10 mouse cellular contexts compared by ENCODE assay signal in the genomic region with DNA sequence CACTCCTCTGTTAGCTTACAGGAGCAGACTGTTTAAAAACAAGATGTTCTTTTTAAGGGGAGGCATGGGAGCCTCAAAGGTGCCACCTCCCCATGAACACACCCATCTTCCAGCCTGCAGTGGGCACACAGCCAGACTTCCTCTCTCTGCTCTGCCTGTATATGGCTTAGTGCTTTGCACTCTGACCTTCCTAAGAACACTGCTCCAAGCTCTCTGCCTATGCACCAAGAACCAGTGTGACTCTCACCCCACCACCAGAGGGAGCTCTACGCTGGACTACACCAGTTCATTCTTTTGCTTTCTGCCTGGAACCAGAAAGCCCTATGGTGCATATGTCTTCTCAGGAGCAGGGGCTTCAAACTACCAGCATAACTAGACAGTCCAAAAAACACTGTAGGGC.
DNase-seq lines count a peak whose midpoint lies in the region; ATAC-seq and TF ChIP-seq lines count a peak whose summit lies in the region.
"Had no signal": no experiment of that assay in that cellular context is flagged by ENCODE, and none has a peak within 500 bp of the region (broad histone marks: within the 10 kb centered on the region; RNA-seq: fewer than 3 reads in every experiment).

No protein-coding gene starts in this region.

- H3K9me3 ChIP-seq in intestine, embryonic 16.5 days (ENCODE audit: control insufficient read depth, low read length), result no peaks in the 10 kb centered on the region
- no peaks in the 10 kb centered on the region for H3K9me3 ChIP-seq in embryonic facial prominence, embryonic 10.5 days
- H3K9me3 ChIP-seq: embryonic facial prominence, embryonic 15.5 days; limb, embryonic 10.5 days had no signal

- WGBS in heart, adult 2 months, result 79% methylated on average over 1 of the region's 1 CpGs
- 74% methylated on average over 1 of the region's 1 CpGs for WGBS in thymus, adult 2 months
- 79% methylated on average over 1 of the region's 1 CpGs for WGBS in intestine, embryonic 16.5 days
- 90% methylated on average over 1 of the region's 1 CpGs for WGBS in embryonic facial prominence, embryonic 10.5 days

- no peaks in the 10 kb centered on the region for H3K4me1 ChIP-seq in heart, adult 2 months (ENCODE audit: control insufficient read depth, insufficient read depth, low read length)
- no peaks in the 10 kb centered on the region for H3K4me1 ChIP-seq in thymus, adult 2 months (replicated peaks; ENCODE audit: control insufficient read depth, insufficient read depth, low read length)
- H3K4me1 ChIP-seq in intestine, embryonic 16.5 days (ENCODE audit: control insufficient read depth, insufficient read depth, low read length), result no peaks in the 10 kb centered on the region
- no peaks in the 10 kb centered on the region for H3K4me1 ChIP-seq in embryonic facial prominence, embryonic 10.5 days
- H3K4me1 ChIP-seq: embryonic facial prominence, embryonic 15.5 days; limb, embryonic 10.5 days had no signal

- intact Hi-C loops in heart, adult 2 months (cut with DNase I), result loop anchor here (5.0 kb wide), 1 partner anchor 400 kb away; no protein-coding TSS in a partner anchor

- H3K27me3 ChIP-seq in heart, adult 2 months (ENCODE audit: control insufficient read depth, insufficient read depth, low read length), result no peaks in the 10 kb centered on the region
- no peaks in the 10 kb centered on the region for H3K27me3 ChIP-seq in thymus, adult 2 months (ENCODE audit: control insufficient read depth, insufficient read depth, low read length)
- H3K27me3 ChIP-seq in intestine, embryonic 16.5 days (replicated peaks; ENCODE audit: control insufficient read depth, insufficient read depth, low read length), result no peaks in the 10 kb centered on the region
- no peaks in the 10 kb centered on the region for H3K27me3 ChIP-seq in embryonic facial prominence, embryonic 10.5 days (replicated peaks; ENCODE audit: low read depth, poor library complexity, severe bottlenecking)
- H3K27me3 ChIP-seq: embryonic facial prominence, embryonic 15.5 days had no signal

- H3K4me2 ChIP-seq in intestine, embryonic 16.5 days (ENCODE audit: low read depth, low read length), result no peak overlapping the region
- H3K4me2 ChIP-seq: embryonic facial prominence, embryonic 15.5 days had no signal

- no peak overlapping the region for H3K4me3 ChIP-seq in heart, adult 2 months
- H3K4me3 ChIP-seq in thymus, adult 2 months (ENCODE audit: control insufficient read depth, insufficient read depth, low read length), result no peak overlapping the region
- no peak overlapping the region for H3K4me3 ChIP-seq in intestine, embryonic 16.5 days (ENCODE audit: low read length)
- H3K4me3 ChIP-seq in embryonic facial prominence, embryonic 10.5 days, result no peak overlapping the region
- H3K4me3 ChIP-seq: embryonic facial prominence, embryonic 15.5 days; limb, embryonic 10.5 days had no signal

- no peak for TF ChIP-seq EP300 in heart, adult 2 months (IDR thresholded peaks at IDR 0.05; ENCODE audit: insufficient read depth, low read depth, low read length)

- DNase-seq in heart, adult 2 months, result peak in 1 of 2 experiments; percentile 26
- DNase-seq in heart, adult 9 months (ENCODE audit: low spot score in 2 of 2), result no peak
- DNase-seq in thymus, adult 2 months, result peak; percentile 8
- DNase-seq in thymus, postnatal 25 days, result no peak
- DNase-seq in testis, postnatal 14 days (ENCODE audit: low spot score), result peak; percentile 20
- DNase-seq in spleen, postnatal 4 days (ENCODE audit: low spot score in 2 of 2), result no peak
- DNase-seq in embryonic facial prominence, embryonic 10.5 days (ENCODE audit: low spot score), result no peak

- H3K79me2 ChIP-seq in heart, adult 2 months (replicated peaks; ENCODE audit: control insufficient read depth, insufficient read depth, low read length), result no peaks in the 10 kb centered on the region

- peak; percentile 65 for TF ChIP-seq CTCF in heart, adult 2 months (IDR thresholded peaks at IDR 0.05)
- no peak for TF ChIP-seq CTCF in thymus, adult 2 months (IDR thresholded peaks at IDR 0.05; ENCODE audit: borderline replicate concordance, control insufficient read depth, extremely low read depth, insufficient read depth, low read length, poor library complexity)

- no peak overlapping the region for H3K9ac ChIP-seq in heart, adult 2 months (ENCODE audit: low read depth, low read length)
- H3K9ac ChIP-seq in intestine, embryonic 16.5 days (ENCODE audit: low read depth, low read length), result no peak overlapping the region
- H3K9ac ChIP-seq: embryonic facial prominence, embryonic 15.5 days had no signal

- ATAC-seq in intestine, embryonic 16.5 days, result peak; percentile 58; the same call in 1 of the 2 replicates

- H3K27ac ChIP-seq in heart, adult 2 months, result no peak overlapping the region
- H3K27ac ChIP-seq in thymus, adult 2 months (ENCODE audit: control insufficient read depth, insufficient read depth, low read length), result no peak overlapping the region
- no peak overlapping the region for H3K27ac ChIP-seq in intestine, embryonic 16.5 days (ENCODE audit: low read length)
- H3K27ac ChIP-seq in embryonic facial prominence, embryonic 10.5 days (replicated peaks), result no peak overlapping the region
- H3K27ac ChIP-seq: embryonic facial prominence, embryonic 15.5 days; limb, embryonic 10.5 days had no signal

- TF ChIP-seq POLR2A in heart, adult 2 months (IDR thresholded peaks at IDR 0.05; ENCODE audit: insufficient read depth, low read depth, low read length), result no peak
- TF ChIP-seq POLR2A in thymus, adult 2 months (IDR thresholded peaks at IDR 0.05; ENCODE audit: control insufficient read depth, extremely low read depth, insufficient read depth, low read length, poor library complexity), result no peak

- no peaks in the 10 kb centered on the region for H3K36me3 ChIP-seq in heart, adult 2 months (ENCODE audit: control insufficient read depth, insufficient read depth, low read length)
- H3K36me3 ChIP-seq in thymus, adult 2 months (ENCODE audit: control insufficient read depth, insufficient read depth, low read length), result no peaks in the 10 kb centered on the region
- H3K36me3 ChIP-seq in intestine, embryonic 16.5 days (ENCODE audit: control insufficient read depth, insufficient read depth, low read length), result no peaks in the 10 kb centered on the region
- peaks cover 45% of the 10 kb centered on the region for H3K36me3 ChIP-seq in embryonic facial prominence, embryonic 10.5 days (replicated peaks)
- H3K36me3 ChIP-seq: embryonic facial prominence, embryonic 15.5 days had no signal

Comparison
In these comparisons a context has a peak if more than half of its experiments do, and no peak if none do; other contexts are left out.
1. DNase-seq: peak in thymus, adult 2 months (single experiment) and testis, postnatal 14 days (single experiment); none in heart, adult 9 months (0 of 2), thymus, postnatal 25 days (single experiment), spleen, postnatal 4 days (0 of 2) and embryonic facial prominence, embryonic 10.5 days (single experiment).